Mouse (Mus musculus) ES-E14 (cell line): ENCODE measurements around the gene Rnf8.

Experiments
- CHD2 ChIP-seq: IDR thresholded peaks from 2 replicates; pipeline ENCODE4 v1.6.1; 2014; ENCODE audit warnings: mild to moderate bottlenecking, low read depth, low read length, inconsistent platforms
- HCFC1 ChIP-seq: IDR thresholded peaks from 2 replicates; pipeline ENCODE4 v1.6.1; 2012; ENCODE audit warnings: low read length, inconsistent platforms, borderline replicate concordance; ENCODE audit not compliant: insufficient read depth
- MAFK ChIP-seq: IDR thresholded peaks from 2 replicates; pipeline ENCODE4 v1.6.1; 2014; ENCODE audit warnings: mild to moderate bottlenecking, low read depth, low read length, inconsistent platforms; ENCODE audit not compliant: insufficient read depth
- ZC3H11A ChIP-seq: IDR thresholded peaks from 2 replicates; pipeline ENCODE4 v1.6.1; 2012; ENCODE audit warnings: low read depth, mild to moderate bottlenecking, inconsistent platforms, low read length, borderline replicate concordance

- TF ChIP-seq CHD2 (no peak), MAFK (no peak), ZC3H11A (no peak), HCFC1 (no peak)
Observed at GRCm38 (mm10) chr17:29640971-29641370, 26.4 kb downstream of the Rnf8 start.
